Mouse (Mus musculus): Measurements from ENCODE around the gene Mlec. TPM values are rescaled to one million over a fixed set of nuclear protein-coding genes. Genes with fewer than 3 reads are reported as not detected.

Mlec gene
- polyA plus RNA-seq, 1 experiment from 2014 or later = 71.6 TPM

DNA sequence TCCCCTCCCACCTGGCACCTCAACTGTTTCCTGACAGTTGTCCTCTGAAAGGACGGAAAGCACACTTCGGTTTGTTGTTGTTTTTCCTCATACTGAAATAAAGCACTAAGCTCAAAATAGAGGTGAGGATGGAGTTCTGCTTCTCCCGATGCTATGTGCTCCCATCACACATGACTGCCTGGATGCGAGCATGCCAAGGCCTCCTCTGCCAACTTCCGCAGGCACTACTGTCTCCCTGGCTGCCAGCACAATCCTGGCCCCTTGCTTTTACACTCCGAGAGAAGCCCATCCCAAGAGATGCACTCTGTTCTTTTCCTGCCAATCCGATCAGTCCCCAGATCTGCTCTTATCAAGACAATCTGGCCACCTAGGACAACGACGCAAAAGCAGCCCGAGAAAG, 14.4 kb downstream of the Mlec start:
- WGBS = 75% methylated on average over 10 of the region's 10 CpGs
- H3K9ac ChIP-seq (ENCODE audit: low read length) = no peak overlapping the region
- H3K27ac ChIP-seq (ENCODE audit: low read depth) = no peak overlapping the region
- H3K4me3 ChIP-seq (ENCODE audit: low read depth, low read length) = no peak overlapping the region
- ATAC-seq (replicated peaks; ENCODE audit: low FRiP score, low TSS enrichment, low read depth) = no peak
- no peaks in the 10 kb centered on the region for H3K9me3 ChIP-seq (ENCODE audit: control insufficient read depth, low read length)
- DNase-seq (ENCODE audit: low spot score) = no peak
- H3K36me3 ChIP-seq (ENCODE audit: control insufficient read depth, insufficient read depth, low read length) = peaks cover 52% of the 10 kb centered on the region
- no peak overlapping the region for H3K4me2 ChIP-seq (ENCODE audit: low read length)
- no peaks in the 10 kb centered on the region for H3K4me1 ChIP-seq (replicated peaks; ENCODE audit: control insufficient read depth, insufficient read depth, low read length)
- H3K27me3 ChIP-seq (replicated peaks; ENCODE audit: control insufficient read depth, insufficient read depth, low read length) = no peaks in the 10 kb centered on the region

DNA sequence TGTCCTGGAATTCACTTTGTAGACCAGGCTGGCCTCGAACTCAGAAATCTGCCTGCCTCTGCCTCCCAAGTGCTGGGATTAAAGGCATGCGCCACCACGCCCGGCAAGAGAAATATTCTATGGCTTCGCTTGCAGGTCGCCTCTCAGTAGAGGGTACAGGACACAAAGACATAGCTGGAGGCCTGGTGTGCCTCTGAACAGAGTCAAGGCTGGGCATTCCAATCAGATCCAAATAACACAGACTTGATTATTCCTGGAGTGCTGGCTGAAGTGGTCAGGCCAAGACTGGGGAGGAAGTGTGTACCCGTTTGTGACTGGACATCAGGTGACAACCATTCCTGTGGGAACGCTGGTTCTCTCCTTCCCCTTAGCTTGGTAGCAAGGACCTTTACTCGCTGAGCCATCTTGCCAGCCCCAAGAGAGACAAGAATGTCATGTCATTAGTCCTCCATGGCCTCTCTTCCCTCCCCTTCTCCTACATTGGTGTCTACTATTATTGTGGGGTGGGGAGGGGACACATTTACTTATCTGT, 15.7 kb downstream of the Mlec start:
- WGBS = 93% methylated on average over 9 of the region's 9 CpGs
- no peaks in the 10 kb centered on the region for H3K9me3 ChIP-seq (ENCODE audit: control insufficient read depth, low read length)
- H3K9ac ChIP-seq (ENCODE audit: low read length) = no peak overlapping the region
- no peak overlapping the region for H3K4me3 ChIP-seq (ENCODE audit: low read depth, low read length)
- no peak overlapping the region for H3K27ac ChIP-seq (ENCODE audit: low read depth)
- peaks cover 39% of the 10 kb centered on the region for H3K36me3 ChIP-seq (ENCODE audit: control insufficient read depth, insufficient read depth, low read length)
- DNase-seq (ENCODE audit: low spot score) (no peak), ATAC-seq (replicated peaks; ENCODE audit: low FRiP score, low TSS enrichment, low read depth) (no peak)
- no peak overlapping the region for H3K4me2 ChIP-seq (ENCODE audit: low read length)
- H3K4me1 ChIP-seq (replicated peaks; ENCODE audit: control insufficient read depth, insufficient read depth, low read length) = no peaks in the 10 kb centered on the region
- no peaks in the 10 kb centered on the region for H3K27me3 ChIP-seq (replicated peaks; ENCODE audit: control insufficient read depth, insufficient read depth, low read length)

DNA sequence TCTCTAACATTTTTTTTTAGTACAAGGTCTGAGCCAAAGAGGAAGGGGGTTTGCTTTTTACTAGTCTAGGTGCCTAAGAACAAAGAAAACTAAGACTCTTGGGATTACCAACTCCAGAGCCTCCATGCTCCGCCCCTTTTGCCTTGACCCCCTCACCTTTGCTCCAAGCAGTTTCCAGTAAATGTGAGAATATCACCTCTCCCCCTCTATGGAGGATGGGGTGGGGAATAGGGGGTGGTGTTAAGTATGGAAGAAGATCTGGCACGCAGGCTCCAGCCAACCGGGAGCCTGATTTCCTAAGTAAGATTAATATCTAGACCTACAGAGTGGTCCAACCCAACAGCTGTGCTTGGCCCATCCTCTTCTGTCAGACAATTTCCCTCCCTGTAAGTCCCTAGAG, 17.3 kb downstream of the Mlec start:
- Histone ChIP-seq H3K4me2 (ENCODE audit: low read length) (no peak overlapping the region), H3K27me3 (replicated peaks; ENCODE audit: control insufficient read depth, insufficient read depth, low read length) (no peaks in the 10 kb centered on the region), H3K9ac (ENCODE audit: low read length) (no peak overlapping the region), H3K27ac (ENCODE audit: low read depth) (no peak overlapping the region), H3K9me3 (ENCODE audit: control insufficient read depth, low read length) (no peaks in the 10 kb centered on the region), H3K4me1 (replicated peaks; ENCODE audit: control insufficient read depth, insufficient read depth, low read length) (no peaks in the 10 kb centered on the region), H3K4me3 (ENCODE audit: low read depth, low read length) (no peak overlapping the region), H3K36me3 (ENCODE audit: control insufficient read depth, insufficient read depth, low read length) (peaks cover 24% of the 10 kb centered on the region)
- ATAC-seq (replicated peaks; ENCODE audit: low FRiP score, low TSS enrichment, low read depth) (0 out of 2 replicates have a peak, but pooled peaks have one; percentile 26), DNase-seq (ENCODE audit: low spot score) (no peak)
- WGBS = 48% methylated on average over 3 of the region's 3 CpGs

DNA sequence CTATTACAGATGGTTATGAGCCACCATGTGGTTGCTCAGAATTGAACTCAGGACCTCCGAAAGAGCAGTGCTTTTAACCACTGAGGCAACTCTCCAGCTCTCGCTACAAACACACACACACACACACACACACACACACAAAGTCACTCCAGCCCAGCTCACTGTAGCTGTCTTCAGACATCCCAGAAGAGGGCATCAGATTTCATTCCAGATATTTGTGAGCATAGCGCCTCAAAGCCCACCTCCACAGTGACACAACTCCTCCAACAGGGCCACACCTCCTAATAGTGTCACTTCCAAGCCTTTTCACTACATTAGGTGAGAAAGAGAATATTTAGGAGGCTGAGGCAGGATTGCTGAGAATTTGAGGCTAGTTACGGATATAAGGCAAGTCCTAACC, 18.9 kb downstream of the Mlec start:
- Histone ChIP-seq H3K4me2 (ENCODE audit: low read length) (no peak overlapping the region), H3K4me1 (replicated peaks; ENCODE audit: control insufficient read depth, insufficient read depth, low read length) (no peaks in the 10 kb centered on the region), H3K27me3 (replicated peaks; ENCODE audit: control insufficient read depth, insufficient read depth, low read length) (no peaks in the 10 kb centered on the region), H3K9ac (ENCODE audit: low read length) (no peak overlapping the region), H3K4me3 (ENCODE audit: low read depth, low read length) (no peak overlapping the region), H3K27ac (ENCODE audit: low read depth) (no peak overlapping the region), H3K9me3 (ENCODE audit: control insufficient read depth, low read length) (no peaks in the 10 kb centered on the region), H3K36me3 (ENCODE audit: control insufficient read depth, insufficient read depth, low read length) (peaks cover 10% of the 10 kb centered on the region)
- ATAC-seq (replicated peaks; ENCODE audit: low FRiP score, low TSS enrichment, low read depth) (no peak), DNase-seq (ENCODE audit: low spot score) (no peak)
- 64% methylated on average over 4 of the region's 4 CpGs for WGBS

DNA sequence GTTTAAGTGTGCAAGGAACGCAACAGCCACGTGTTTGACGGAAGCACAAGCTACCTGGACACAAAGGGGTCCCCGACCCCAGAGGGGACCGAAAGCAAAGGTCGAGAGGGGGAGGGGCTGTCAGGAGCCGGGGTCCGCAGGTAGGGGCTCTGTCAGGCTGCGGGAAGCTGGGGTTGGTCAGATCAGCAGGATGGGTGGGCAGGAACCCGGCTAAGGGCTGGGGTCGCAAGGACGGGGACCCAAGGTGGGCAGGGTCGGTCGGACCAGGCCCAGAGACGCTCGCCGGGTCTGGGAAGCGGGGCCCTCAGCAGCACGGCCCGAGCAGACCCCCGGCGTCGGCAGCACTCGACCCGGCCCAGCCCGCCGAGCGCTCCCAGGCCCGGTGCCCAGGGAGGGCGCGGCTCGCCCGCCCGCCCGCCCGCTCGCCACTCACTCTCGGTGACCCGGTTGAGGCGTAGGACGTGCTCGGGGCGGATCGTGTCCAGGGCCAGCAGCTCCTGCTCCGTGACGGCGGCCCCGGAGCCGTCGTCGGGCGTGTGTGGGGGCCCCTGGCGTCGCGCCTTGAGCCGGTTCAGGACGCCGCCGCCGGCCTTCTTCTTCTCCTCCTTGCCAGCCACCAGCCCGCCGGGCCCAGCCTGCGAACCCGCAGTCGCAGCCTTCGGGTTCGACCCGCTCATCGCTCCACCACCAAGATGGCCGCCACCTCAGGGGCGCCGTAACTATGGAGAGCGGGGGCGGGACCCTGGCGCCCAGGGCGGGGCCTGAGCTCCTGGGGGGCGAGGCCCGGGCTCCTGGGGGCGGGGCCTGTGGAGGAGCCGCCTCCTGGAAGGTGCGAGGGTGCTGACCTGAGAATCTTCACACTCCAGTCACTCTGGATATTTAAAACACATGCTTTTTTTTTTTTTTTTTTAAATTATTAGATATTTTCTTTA, 23.5 kb downstream of the Mlec start, which contains the start of gene Unc119b:
Gene Unc119b, minus strand, starts transcription at position 742 of the 932 bp plus-strand sequence.
- WGBS = 0% methylated on average over 56 of the region's 81 CpGs
- H3K27ac ChIP-seq (ENCODE audit: low read depth) = no peak within 1 kb of the TSS
- H3K9me3 ChIP-seq (ENCODE audit: control insufficient read depth, low read length) = no peaks in the 10 kb centered on the region
- H3K27me3 ChIP-seq (replicated peaks; ENCODE audit: control insufficient read depth, insufficient read depth, low read length) = no peaks in the 10 kb centered on the region
- peak; percentile 92 for ATAC-seq (replicated peaks; ENCODE audit: low FRiP score, low TSS enrichment, low read depth)
- H3K36me3 ChIP-seq (ENCODE audit: control insufficient read depth, insufficient read depth, low read length) = peaks cover 17% of the 10 kb centered on the region
- H3K4me3 ChIP-seq (ENCODE audit: low read depth, low read length) = peak within 1 kb of the TSS; percentile 92
- H3K4me1 ChIP-seq (replicated peaks; ENCODE audit: control insufficient read depth, insufficient read depth, low read length) = peaks cover 8% of the 10 kb centered on the region
- peak; percentile 93 for DNase-seq (ENCODE audit: low spot score)
- peak within 1 kb of the TSS; percentile 94 for H3K4me2 ChIP-seq (ENCODE audit: low read length)
- H3K9ac ChIP-seq (ENCODE audit: low read length) = peak within 1 kb of the TSS; percentile 84

DNA sequence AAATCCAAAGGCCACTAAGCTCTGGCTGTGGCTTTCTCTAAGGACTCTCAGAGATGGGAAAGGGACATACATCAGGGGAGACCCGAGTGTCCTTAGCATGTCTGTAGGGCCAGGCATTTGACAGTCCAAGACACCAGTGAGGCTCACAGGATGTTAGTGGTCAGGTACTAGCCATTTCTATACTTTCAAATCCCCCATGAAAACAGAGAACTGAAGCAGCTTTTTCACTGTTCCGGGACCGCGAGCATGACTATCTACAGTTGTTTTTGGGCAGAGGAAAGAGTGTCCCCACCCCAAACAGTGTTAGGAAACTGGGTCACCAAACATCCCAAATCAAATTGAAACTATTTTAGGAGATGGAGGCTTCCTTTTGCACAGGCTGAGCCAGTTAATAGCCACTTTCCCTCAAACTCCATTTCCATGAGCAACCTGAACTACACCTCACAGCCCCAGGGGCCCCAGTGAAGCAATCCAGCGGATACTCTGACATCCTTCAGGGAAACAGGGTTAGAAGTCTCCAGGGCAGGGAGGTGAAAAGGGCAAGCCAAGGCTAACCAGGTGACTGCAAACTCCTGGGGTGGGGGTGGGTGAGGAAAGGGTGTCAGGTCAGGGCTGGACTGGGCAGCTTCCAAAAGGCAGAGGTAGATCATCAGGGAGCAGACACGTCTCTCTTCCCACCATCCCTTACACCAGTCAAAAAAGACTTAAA, 24.5 kb downstream of the Mlec start:
- Histone ChIP-seq H3K9me3 (ENCODE audit: control insufficient read depth, low read length) (no peaks in the 10 kb centered on the region), H3K9ac (ENCODE audit: low read length) (peak overlapping the region; percentile 84), H3K27ac (ENCODE audit: low read depth) (no peak overlapping the region), H3K27me3 (replicated peaks; ENCODE audit: control insufficient read depth, insufficient read depth, low read length) (no peaks in the 10 kb centered on the region), H3K36me3 (ENCODE audit: control insufficient read depth, insufficient read depth, low read length) (peaks cover 24% of the 10 kb centered on the region), H3K4me3 (ENCODE audit: low read depth, low read length) (peak overlapping the region; percentile 92), H3K4me1 (replicated peaks; ENCODE audit: control insufficient read depth, insufficient read depth, low read length) (peaks cover 8% of the 10 kb centered on the region), H3K4me2 (ENCODE audit: low read length) (peak overlapping the region; percentile 94)
- no peak for DNase-seq (ENCODE audit: low spot score)
- WGBS = 58% methylated on average over 6 of the region's 6 CpGs
- ATAC-seq (replicated peaks; ENCODE audit: low FRiP score, low TSS enrichment, low read depth) = no peak

DNA sequence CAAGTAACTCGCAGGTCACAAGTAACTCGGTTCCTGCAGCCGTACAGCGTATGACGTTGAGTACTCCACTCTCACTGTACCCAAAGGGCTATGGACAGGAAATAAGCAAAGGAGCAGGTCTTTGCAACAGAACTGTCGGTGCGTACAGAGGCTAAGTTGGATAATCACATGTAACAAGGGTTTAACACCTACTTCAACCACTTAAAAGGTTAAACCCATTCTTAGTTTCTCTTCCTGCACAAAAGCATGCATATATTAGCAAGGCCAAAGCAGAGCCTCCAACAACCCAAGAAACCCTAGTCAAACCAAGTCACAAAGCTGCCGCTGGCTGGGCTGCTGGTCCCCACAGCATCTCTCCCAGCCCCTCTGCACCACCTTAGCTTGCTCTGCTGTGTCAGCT, 25.5 kb downstream of the Mlec start:
- Histone ChIP-seq H3K9me3 (ENCODE audit: control insufficient read depth, low read length) (no peaks in the 10 kb centered on the region), H3K36me3 (ENCODE audit: control insufficient read depth, insufficient read depth, low read length) (peaks cover 34% of the 10 kb centered on the region), H3K27me3 (replicated peaks; ENCODE audit: control insufficient read depth, insufficient read depth, low read length) (no peaks in the 10 kb centered on the region), H3K4me1 (replicated peaks; ENCODE audit: control insufficient read depth, insufficient read depth, low read length) (peaks cover 8% of the 10 kb centered on the region), H3K9ac (ENCODE audit: low read length) (no peak overlapping the region), H3K4me2 (ENCODE audit: low read length) (no peak overlapping the region), H3K27ac (ENCODE audit: low read depth) (no peak overlapping the region), H3K4me3 (ENCODE audit: low read depth, low read length) (no peak overlapping the region)
- DNase-seq (ENCODE audit: low spot score) (no peak), ATAC-seq (replicated peaks; ENCODE audit: low FRiP score, low TSS enrichment, low read depth) (no peak)
- 90% methylated on average over 8 of the region's 8 CpGs for WGBS

DNA sequence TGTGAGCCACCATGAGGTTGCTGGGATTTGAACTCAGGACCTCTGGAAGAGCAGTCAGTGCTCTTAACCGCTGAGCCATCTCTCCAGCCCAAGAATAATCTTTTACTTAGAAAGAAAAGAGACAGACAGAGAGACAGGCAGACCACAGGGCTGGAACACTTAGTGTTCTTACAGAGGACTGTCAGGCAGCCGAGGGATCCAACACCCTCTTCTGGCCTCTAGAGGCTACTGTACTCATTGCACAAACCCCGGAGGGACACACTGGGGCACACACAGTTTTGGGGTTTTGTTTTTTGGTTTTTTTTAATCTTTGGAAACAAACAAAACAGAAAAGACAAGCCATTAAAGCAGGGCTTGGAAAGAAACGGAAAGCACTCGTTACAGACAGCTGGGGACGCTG, 28.7 kb downstream of the Mlec start:
- H3K4me3 ChIP-seq (ENCODE audit: low read depth, low read length) = no peak overlapping the region
- H3K27ac ChIP-seq (ENCODE audit: low read depth) = no peak overlapping the region
- no peaks in the 10 kb centered on the region for H3K27me3 ChIP-seq (replicated peaks; ENCODE audit: control insufficient read depth, insufficient read depth, low read length)
- 86% methylated on average over 6 of the region's 6 CpGs for WGBS
- H3K9ac ChIP-seq (ENCODE audit: low read length) = no peak overlapping the region
- no peak for ATAC-seq (replicated peaks; ENCODE audit: low FRiP score, low TSS enrichment, low read depth)
- H3K4me1 ChIP-seq (replicated peaks; ENCODE audit: control insufficient read depth, insufficient read depth, low read length) = peaks cover 12% of the 10 kb centered on the region
- H3K4me2 ChIP-seq (ENCODE audit: low read length) = no peak overlapping the region
- H3K36me3 ChIP-seq (ENCODE audit: control insufficient read depth, insufficient read depth, low read length) = peaks cover 56% of the 10 kb centered on the region
- DNase-seq (ENCODE audit: low spot score) = no peak
- H3K9me3 ChIP-seq (ENCODE audit: control insufficient read depth, low read length) = no peaks in the 10 kb centered on the region

Data from intestine, embryonic 14.5 days (tissue).